Mouse (Mus musculus) erythroblast, embryonic 14.5 days (primary cell): ENCODE results near the gene Nit1. TPM values are rescaled to one million over a fixed set of nuclear protein-coding genes. Genes with fewer than 3 reads are reported as not detected.
"Not testable (repeated sequence)": the region's sequence is repeated elsewhere in the genome, so short reads cannot be mapped to it uniquely, and the experiment has no call there.

Source experiments
- H3K27me3 ChIP-seq: 2 replicates; pipeline ENCODE4 v1.6.1; 2012; ENCODE audit warnings: inconsistent platforms; ENCODE audit not compliant: control insufficient read depth
- H3K36me3 ChIP-seq: 2 replicates; pipeline ENCODE4 v1.6.1; 2012; ENCODE audit warnings: mild to moderate bottlenecking, inconsistent platforms; ENCODE audit not compliant: control insufficient read depth
- H3K4me1 ChIP-seq: 2 replicates; pipeline ENCODE4 v1.6.1; 2012; ENCODE audit warnings: inconsistent platforms; ENCODE audit not compliant: control insufficient read depth
- H3K4me3 ChIP-seq: replicated peaks from 2 replicates; pipeline ENCODE3; 2012; ENCODE audit warnings: moderate library complexity, mild to moderate bottlenecking, inconsistent platforms
- H3K9me3 ChIP-seq: 2 replicates; pipeline ENCODE4 v1.6.1; 2012; ENCODE audit warnings: low read length, inconsistent platforms, mixed read lengths; ENCODE audit not compliant: control insufficient read depth
- GATA1 ChIP-seq: IDR thresholded peaks from 2 replicates; pipeline ENCODE4 v1.6.1; 2012; ENCODE audit warnings: low read length, inconsistent platforms, mixed read lengths
- TAL1 ChIP-seq: IDR thresholded peaks from 3 replicates; pipeline ENCODE4 v1.6.1; 2012; ENCODE audit warnings: low read length, inconsistent platforms, mixed read lengths
- polyA plus RNA-seq: library from polyadenylated mRNA; stranded (reverse); fragments of >175 nt; gene quantifications from 2 replicates; pipeline ENCODE4 v1.2.3, GENCODE M21; 2012

Nit1 gene
- polyA plus RNA-seq, 1 experiment: 0.98 TPM

GRCm38 (mm10) chr1:171330216-171330560 lies 15.3 kb downstream of the Nit1 start:
- Histone ChIP-seq H3K4me3 (peak overlapping the region; percentile 99), H3K36me3 (peaks cover 39% of the 10 kb centered on the region), H3K4me1 (peaks cover 52% of the 10 kb centered on the region), H3K27me3 (no peaks in the 10 kb centered on the region), H3K9me3 (no peaks in the 10 kb centered on the region)
- TF ChIP-seq TAL1: no peak
- no peak for TF ChIP-seq GATA1

- no peaks in the 10 kb centered on the region for H3K9me3 ChIP-seq
- H3K27me3 ChIP-seq: no peaks in the 10 kb centered on the region
- H3K4me1 ChIP-seq: peaks cover 52% of the 10 kb centered on the region
- H3K36me3 ChIP-seq: peaks cover 41% of the 10 kb centered on the region
- TF ChIP-seq TAL1 (no peak), GATA1 (no peak)
- H3K4me3 ChIP-seq: peak overlapping the region; percentile 99
Measured at GRCm38 (mm10) chr1:171329433-171330215, 15.8 kb downstream of the Nit1 start.

- TF ChIP-seq GATA1: no peak
- no peak for TF ChIP-seq TAL1
- peaks cover 38% of the 10 kb centered on the region for H3K36me3 ChIP-seq
- no peaks in the 10 kb centered on the region for H3K27me3 ChIP-seq
- H3K9me3 ChIP-seq: no peaks in the 10 kb centered on the region
- peak within 1 kb of the TSS; percentile 99 for H3K4me3 ChIP-seq
- peaks cover 52% of the 10 kb centered on the region for H3K4me1 ChIP-seq
Measured at GRCm38 (mm10) chr1:171328839-171329432, 16.5 kb downstream of the Nit1 start, which contains the start of gene Dedd. Dedd (plus strand) TSS chr1:171329145.

- Histone ChIP-seq H3K9me3 (no peaks in the 10 kb centered on the region), H3K27me3 (no peaks in the 10 kb centered on the region), H3K4me1 (peaks cover 48% of the 10 kb centered on the region), H3K4me3 (peak overlapping the region; percentile 99), H3K36me3 (peaks cover 34% of the 10 kb centered on the region)
- TF ChIP-seq GATA1 (no peak), TAL1 (no peak)
Measured at GRCm38 (mm10) chr1:171328244-171328643, 17.2 kb downstream of the Nit1 start.

GRCm38 (mm10) chr1:171326588-171326987 lies 18.9 kb downstream of the Nit1 start:
- not testable (repeated sequence) for H3K9me3 ChIP-seq, H3K4me3 ChIP-seq, H3K27me3 ChIP-seq
- Histone ChIP-seq H3K4me1 (peaks cover 46% of the 10 kb centered on the region), H3K36me3 (peaks cover 27% of the 10 kb centered on the region)

GRCm38 (mm10) chr1:171325571-171325970 lies 19.9 kb downstream of the Nit1 start:
- H3K4me3 ChIP-seq: no peak overlapping the region
- peaks cover 27% of the 10 kb centered on the region for H3K36me3 ChIP-seq
- peaks cover 40% of the 10 kb centered on the region for H3K4me1 ChIP-seq
- H3K9me3 ChIP-seq: no peaks in the 10 kb centered on the region
- TF ChIP-seq TAL1 (no peak), GATA1 (no peak)
- no peaks in the 10 kb centered on the region for H3K27me3 ChIP-seq

GRCm38 (mm10) chr1:171322012-171322411 lies 23.4 kb downstream of the Nit1 start:
- peaks cover 25% of the 10 kb centered on the region for H3K36me3 ChIP-seq
- no peaks in the 10 kb centered on the region for H3K9me3 ChIP-seq
- TF ChIP-seq GATA1: no peak
- TF ChIP-seq TAL1: no peak
- peaks cover 7% of the 10 kb centered on the region; the same call in 1 of the 2 replicates for H3K27me3 ChIP-seq
- H3K4me1 ChIP-seq: peaks cover 17% of the 10 kb centered on the region
- no peak overlapping the region for H3K4me3 ChIP-seq

GRCm38 (mm10) chr1:171321415-171321814 lies 24.0 kb downstream of the Nit1 start:
- TF ChIP-seq GATA1 (no peak), TAL1 (no peak)
- H3K36me3 ChIP-seq: peaks cover 24% of the 10 kb centered on the region
- peaks cover 7% of the 10 kb centered on the region; the same call in 1 of the 2 replicates for H3K27me3 ChIP-seq
- H3K9me3 ChIP-seq: no peaks in the 10 kb centered on the region
- H3K4me1 ChIP-seq: peaks cover 15% of the 10 kb centered on the region
- H3K4me3 ChIP-seq: no peak overlapping the region

- Histone ChIP-seq H3K9me3 (no peaks in the 10 kb centered on the region), H3K27me3 (peaks cover 7% of the 10 kb centered on the region; the same call in 1 of the 2 replicates), H3K36me3 (peaks cover 12% of the 10 kb centered on the region), H3K4me1 (peaks cover 5% of the 10 kb centered on the region), H3K4me3 (no peak overlapping the region)
- no peak for TF ChIP-seq TAL1
- no peak for TF ChIP-seq GATA1
Measured at GRCm38 (mm10) chr1:171320151-171320550, 25.3 kb downstream of the Nit1 start.

- H3K4me3 ChIP-seq: no peak overlapping the region
- peaks cover 5% of the 10 kb centered on the region for H3K4me1 ChIP-seq
- peaks cover 9% of the 10 kb centered on the region for H3K36me3 ChIP-seq
- TF ChIP-seq GATA1: no peak
- no peaks in the 10 kb centered on the region for H3K9me3 ChIP-seq
- peaks cover 7% of the 10 kb centered on the region; the same call in 1 of the 2 replicates for H3K27me3 ChIP-seq
Measured at GRCm38 (mm10) chr1:171319748-171320147, 25.7 kb downstream of the Nit1 start.
